Mouse (Mus musculus): ENCODE measurements around the gene Gm6096. TPM values are rescaled to one million over a fixed set of nuclear protein-coding genes. Genes with fewer than 3 reads are reported as not detected.
A peak's percentile ranks its signal among the peaks of the same experiment; 100 is the strongest.

The Gm6096 gene
- polyA plus RNA-seq, 1 experiment from 2014 or later: not detected

- ATAC-seq (replicated peaks; ENCODE audit: insufficient number of reproducible peaks, low FRiP score, low TSS enrichment, low read depth): no peak
- WGBS: 91% methylated on average over 11 of the region's 11 CpGs
- H3K4me3 ChIP-seq (ENCODE audit: low read depth, low read length): no peak overlapping the region
- no peak overlapping the region for H3K27ac ChIP-seq (replicated peaks; ENCODE audit: low read depth, low read length)
- H3K4me2 ChIP-seq (ENCODE audit: low read depth, low read length): no peak overlapping the region
- H3K9me3 ChIP-seq (replicated peaks; ENCODE audit: control insufficient read depth, low read length): no peaks in the 10 kb centered on the region
- no peak overlapping the region for H3K9ac ChIP-seq (replicated peaks; ENCODE audit: low read length)
- DNase-seq (ENCODE audit: low spot score): no peak
- H3K27me3 ChIP-seq (ENCODE audit: control insufficient read depth, insufficient read depth, low read length): no peaks in the 10 kb centered on the region
- H3K4me1 ChIP-seq (ENCODE audit: control insufficient read depth, insufficient read depth, low read length): no peaks in the 10 kb centered on the region
- peaks cover 5% of the 10 kb centered on the region for H3K36me3 ChIP-seq (replicated peaks; ENCODE audit: control insufficient read depth, insufficient read depth, low read depth, low read length)
Measured at GRCm38 (mm10) chr7:34242176-34242575, 8.7 kb upstream of the Gm6096 start.

GRCm38 (mm10) chr7:34246870-34247499 lies 3.9 kb upstream of the Gm6096 start:
- Histone ChIP-seq H3K4me3 (ENCODE audit: low read depth, low read length) (no peak overlapping the region), H3K4me2 (ENCODE audit: low read depth, low read length) (no peak overlapping the region), H3K27me3 (ENCODE audit: control insufficient read depth, insufficient read depth, low read length) (no peaks in the 10 kb centered on the region), H3K4me1 (ENCODE audit: control insufficient read depth, insufficient read depth, low read length) (no peaks in the 10 kb centered on the region), H3K9ac (replicated peaks; ENCODE audit: low read length) (no peak overlapping the region), H3K36me3 (replicated peaks; ENCODE audit: control insufficient read depth, insufficient read depth, low read depth, low read length) (peaks cover 2% of the 10 kb centered on the region; the same call in 1 of the 2 replicates), H3K27ac (replicated peaks; ENCODE audit: low read depth, low read length) (no peak overlapping the region), H3K9me3 (replicated peaks; ENCODE audit: control insufficient read depth, low read length) (no peaks in the 10 kb centered on the region)
- ATAC-seq (replicated peaks; ENCODE audit: insufficient number of reproducible peaks, low FRiP score, low TSS enrichment, low read depth) (no peak), DNase-seq (ENCODE audit: low spot score) (no peak)
- WGBS: 92% methylated on average over 3 of the region's 3 CpGs

- Histone ChIP-seq H3K9ac (replicated peaks; ENCODE audit: low read length) (no peak overlapping the region), H3K9me3 (replicated peaks; ENCODE audit: control insufficient read depth, low read length) (no peaks in the 10 kb centered on the region), H3K4me3 (ENCODE audit: low read depth, low read length) (no peak overlapping the region), H3K27me3 (ENCODE audit: control insufficient read depth, insufficient read depth, low read length) (no peaks in the 10 kb centered on the region), H3K4me1 (ENCODE audit: control insufficient read depth, insufficient read depth, low read length) (no peaks in the 10 kb centered on the region), H3K4me2 (ENCODE audit: low read depth, low read length) (no peak overlapping the region), H3K27ac (replicated peaks; ENCODE audit: low read depth, low read length) (no peak overlapping the region), H3K36me3 (replicated peaks; ENCODE audit: control insufficient read depth, insufficient read depth, low read depth, low read length) (no peaks in the 10 kb centered on the region; the same call in none of the 2 replicates)
- ATAC-seq (replicated peaks; ENCODE audit: insufficient number of reproducible peaks, low FRiP score, low TSS enrichment, low read depth) (no peak), DNase-seq (ENCODE audit: low spot score) (peak; percentile 69)
- WGBS: 74% methylated on average over 2 of the region's 2 CpGs
Measured at GRCm38 (mm10) chr7:34252030-34252429, 1.2 kb downstream of the Gm6096 start.

- whole genome bisulfite sequencing: 77% methylated on average over 3 of the region's 3 CpGs
- Histone ChIP-seq H3K27me3 (ENCODE audit: control insufficient read depth, insufficient read depth, low read length) (no peaks in the 10 kb centered on the region), H3K27ac (replicated peaks; ENCODE audit: low read depth, low read length) (no peak overlapping the region), H3K4me2 (ENCODE audit: low read depth, low read length) (no peak overlapping the region), H3K9ac (replicated peaks; ENCODE audit: low read length) (no peak overlapping the region), H3K4me3 (ENCODE audit: low read depth, low read length) (no peak overlapping the region), H3K9me3 (replicated peaks; ENCODE audit: control insufficient read depth, low read length) (no peaks in the 10 kb centered on the region), H3K36me3 (replicated peaks; ENCODE audit: control insufficient read depth, insufficient read depth, low read depth, low read length) (no peaks in the 10 kb centered on the region; the same call in none of the 2 replicates), H3K4me1 (ENCODE audit: control insufficient read depth, insufficient read depth, low read length) (no peaks in the 10 kb centered on the region)
- DNase-seq (ENCODE audit: low spot score) (no peak), ATAC-seq (replicated peaks; ENCODE audit: insufficient number of reproducible peaks, low FRiP score, low TSS enrichment, low read depth) (no peak)
Measured at GRCm38 (mm10) chr7:34255137-34255536, 4.3 kb downstream of the Gm6096 start.

- ATAC-seq (replicated peaks; ENCODE audit: insufficient number of reproducible peaks, low FRiP score, low TSS enrichment, low read depth): no peak
- Histone ChIP-seq H3K4me1 (ENCODE audit: control insufficient read depth, insufficient read depth, low read length) (no peaks in the 10 kb centered on the region), H3K4me2 (ENCODE audit: low read depth, low read length) (no peak overlapping the region), H3K36me3 (replicated peaks; ENCODE audit: control insufficient read depth, insufficient read depth, low read depth, low read length) (no peaks in the 10 kb centered on the region; the same call in none of the 2 replicates), H3K9ac (replicated peaks; ENCODE audit: low read length) (no peak overlapping the region), H3K27me3 (ENCODE audit: control insufficient read depth, insufficient read depth, low read length) (no peaks in the 10 kb centered on the region), H3K4me3 (ENCODE audit: low read depth, low read length) (no peak overlapping the region), H3K27ac (replicated peaks; ENCODE audit: low read depth, low read length) (no peak overlapping the region), H3K9me3 (replicated peaks; ENCODE audit: control insufficient read depth, low read length) (no peaks in the 10 kb centered on the region)
- 88% methylated on average over 1 of the region's 1 CpGs for WGBS
- no peak for DNase-seq (ENCODE audit: low spot score)
Measured at GRCm38 (mm10) chr7:34255916-34256315, 5.1 kb downstream of the Gm6096 start.

- Histone ChIP-seq H3K36me3 (replicated peaks; ENCODE audit: control insufficient read depth, insufficient read depth, low read depth, low read length) (no peaks in the 10 kb centered on the region; the same call in none of the 2 replicates), H3K4me1 (ENCODE audit: control insufficient read depth, insufficient read depth, low read length) (no peaks in the 10 kb centered on the region), H3K4me3 (ENCODE audit: low read depth, low read length) (no peak overlapping the region), H3K4me2 (ENCODE audit: low read depth, low read length) (no peak overlapping the region), H3K27me3 (ENCODE audit: control insufficient read depth, insufficient read depth, low read length) (no peaks in the 10 kb centered on the region), H3K9me3 (replicated peaks; ENCODE audit: control insufficient read depth, low read length) (no peaks in the 10 kb centered on the region), H3K9ac (replicated peaks; ENCODE audit: low read length) (no peak overlapping the region), H3K27ac (replicated peaks; ENCODE audit: low read depth, low read length) (no peak overlapping the region)
- ATAC-seq (replicated peaks; ENCODE audit: insufficient number of reproducible peaks, low FRiP score, low TSS enrichment, low read depth) (no peak), DNase-seq (ENCODE audit: low spot score) (no peak)
- 82% methylated on average over 9 of the region's 9 CpGs for WGBS
Measured at GRCm38 (mm10) chr7:34257279-34257678, 6.4 kb downstream of the Gm6096 start.

- H3K9ac ChIP-seq (replicated peaks; ENCODE audit: low read length): no peak overlapping the region
- no peaks in the 10 kb centered on the region for H3K27me3 ChIP-seq (ENCODE audit: control insufficient read depth, insufficient read depth, low read length)
- H3K9me3 ChIP-seq (replicated peaks; ENCODE audit: control insufficient read depth, low read length): no peaks in the 10 kb centered on the region
- no peaks in the 10 kb centered on the region for H3K4me1 ChIP-seq (ENCODE audit: control insufficient read depth, insufficient read depth, low read length)
- no peak overlapping the region for H3K4me2 ChIP-seq (ENCODE audit: low read depth, low read length)
- no peak overlapping the region for H3K4me3 ChIP-seq (ENCODE audit: low read depth, low read length)
- no peaks in the 10 kb centered on the region; the same call in none of the 2 replicates for H3K36me3 ChIP-seq (replicated peaks; ENCODE audit: control insufficient read depth, insufficient read depth, low read depth, low read length)
- H3K27ac ChIP-seq (replicated peaks; ENCODE audit: low read depth, low read length): no peak overlapping the region
- DNase-seq (ENCODE audit: low spot score) (peak; percentile 65), ATAC-seq (replicated peaks; ENCODE audit: insufficient number of reproducible peaks, low FRiP score, low TSS enrichment, low read depth) (no peak)
- WGBS: 57% methylated on average over 1 of the region's 1 CpGs
Measured at GRCm38 (mm10) chr7:34258407-34258806, 7.6 kb downstream of the Gm6096 start.

GRCm38 (mm10) chr7:34263437-34263836 lies 12.6 kb downstream of the Gm6096 start:
- DNase-seq (ENCODE audit: low spot score) (no peak), ATAC-seq (replicated peaks; ENCODE audit: insufficient number of reproducible peaks, low FRiP score, low TSS enrichment, low read depth) (no peak)
- no peaks in the 10 kb centered on the region for H3K9me3 ChIP-seq (replicated peaks; ENCODE audit: control insufficient read depth, low read length)
- WGBS: 90% methylated on average over 5 of the region's 5 CpGs
- H3K36me3 ChIP-seq (replicated peaks; ENCODE audit: control insufficient read depth, insufficient read depth, low read depth, low read length): no peaks in the 10 kb centered on the region
- no peaks in the 10 kb centered on the region for H3K4me1 ChIP-seq (ENCODE audit: control insufficient read depth, insufficient read depth, low read length)
- no peak overlapping the region for H3K4me2 ChIP-seq (ENCODE audit: low read depth, low read length)
- H3K27me3 ChIP-seq (ENCODE audit: control insufficient read depth, insufficient read depth, low read length): no peaks in the 10 kb centered on the region
- H3K27ac ChIP-seq (replicated peaks; ENCODE audit: low read depth, low read length): no peak overlapping the region
- H3K4me3 ChIP-seq (ENCODE audit: low read depth, low read length): no peak overlapping the region
- no peak overlapping the region for H3K9ac ChIP-seq (replicated peaks; ENCODE audit: low read length)

Data from embryonic facial prominence, embryonic 11.5 days (tissue).